Mouse (Mus musculus) brain, embryonic 14.5 days (tissue): ENCODE measurements around the gene Cdh13. TPM values are rescaled to one million over a fixed set of nuclear protein-coding genes. Genes with fewer than 3 reads are reported as not detected.

Experiments
- DNase-seq: peaks from one replicate; pipeline ENCODE4 v3.0.0-alpha.2; 2011; ENCODE audit warnings: low read depth
- CTCF ChIP-seq: fragments of 200-500 bp; IDR thresholded peaks from 2 replicates; pipeline ENCODE4 v1.5.1; 2012; ENCODE audit warnings: inconsistent platforms, mild to moderate bottlenecking, moderate library complexity, borderline replicate concordance; ENCODE audit not compliant: insufficient read depth, insufficient read length; ENCODE audit errors: extremely low read depth
- POLR2A ChIP-seq: fragments of 200-500 bp; IDR thresholded peaks from 2 replicates; pipeline ENCODE4 v1.6.1; 2012; ENCODE audit warnings: mild to moderate bottlenecking, inconsistent platforms, borderline replicate concordance; ENCODE audit not compliant: poor library complexity, insufficient read depth, insufficient read length, severe bottlenecking; ENCODE audit errors: extremely low read depth
- polyA plus RNA-seq: library from polyadenylated mRNA; depleted of rRNA; stranded (reverse); fragments of >200 nt; gene quantifications from 2 replicates; pipeline ENCODE4 v1.2.3, GENCODE M21; 2012

The Cdh13 gene
- polyA plus RNA-seq, 1 experiment = 58.5 TPM

GRCm38 (mm10) chr8:119177226-119177935 lies 893.8 kb downstream of the Cdh13 start:
- DNase-seq = peak; percentile 56
- no peak for TF ChIP-seq CTCF
- TF ChIP-seq POLR2A = no peak

- no peak for TF ChIP-seq POLR2A
- no peak for TF ChIP-seq CTCF
- peak; percentile 87 for DNase-seq
Observed at GRCm38 (mm10) chr8:119180626-119181025, 897.1 kb downstream of the Cdh13 start.

GRCm38 (mm10) chr8:119195695-119196094 lies 912.2 kb downstream of the Cdh13 start:
- TF ChIP-seq CTCF = peak; percentile 41; the same call in 1 of the 2 replicates
- TF ChIP-seq POLR2A = no peak
- DNase-seq = peak; percentile 19

GRCm38 (mm10) chr8:119196486-119197150 lies 913.1 kb downstream of the Cdh13 start:
- DNase-seq = peak; percentile 81

GRCm38 (mm10) chr8:119208567-119208966 lies 925.0 kb downstream of the Cdh13 start:
- TF ChIP-seq POLR2A = no peak
- TF ChIP-seq CTCF = no peak
- no peak for DNase-seq

More at GRCm38 (mm10) chr8:119196486-119197150, 913.1 kb downstream of the Cdh13 start:
- TF ChIP-seq POLR2A (no peak), CTCF (no peak)

GRCm38 (mm10) chr8:119224547-119224946 lies 941.0 kb downstream of the Cdh13 start:
- TF ChIP-seq CTCF (peak; percentile 63; the same call in 1 of the 2 replicates), POLR2A (no peak)

GRCm38 (mm10) chr8:119245181-119245580 lies 961.6 kb downstream of the Cdh13 start:
- TF ChIP-seq POLR2A (no peak), CTCF (no peak)
- no peak for DNase-seq

More at GRCm38 (mm10) chr8:119224547-119224946, 941.0 kb downstream of the Cdh13 start:
- no peak for DNase-seq

- TF ChIP-seq POLR2A (no peak), CTCF (no peak)
- DNase-seq = no peak
Observed at GRCm38 (mm10) chr8:119245641-119246040, 962.1 kb downstream of the Cdh13 start.

GRCm38 (mm10) chr8:119254358-119254757 lies 970.8 kb downstream of the Cdh13 start:
- TF ChIP-seq CTCF (no peak), POLR2A (no peak)
- no peak for DNase-seq

GRCm38 (mm10) chr8:119258642-119259041 lies 975.1 kb downstream of the Cdh13 start:
- peak; percentile 20 for DNase-seq
- TF ChIP-seq POLR2A (no peak), CTCF (no peak)

GRCm38 (mm10) chr8:119263750-119264149 lies 980.2 kb downstream of the Cdh13 start:
- DNase-seq = no peak
- TF ChIP-seq CTCF = no peak
- no peak for TF ChIP-seq POLR2A
